Mouse (Mus musculus) brain, embryonic 18.5 days (tissue): ENCODE results near the gene Ube2i.

Experiments used
- DNase-seq: peaks from one replicate; pipeline ENCODE4 v3.0.0-alpha.2; 2012; ENCODE audit warnings: low read depth, low spot score

The Ube2i gene

GRCm38 (mm10) chr17:25274571-25275346 lies at the start of gene Ube2i:
Ube2i (minus strand) TSS chr17:25274622.
- no peak for DNase-seq

DNA sequence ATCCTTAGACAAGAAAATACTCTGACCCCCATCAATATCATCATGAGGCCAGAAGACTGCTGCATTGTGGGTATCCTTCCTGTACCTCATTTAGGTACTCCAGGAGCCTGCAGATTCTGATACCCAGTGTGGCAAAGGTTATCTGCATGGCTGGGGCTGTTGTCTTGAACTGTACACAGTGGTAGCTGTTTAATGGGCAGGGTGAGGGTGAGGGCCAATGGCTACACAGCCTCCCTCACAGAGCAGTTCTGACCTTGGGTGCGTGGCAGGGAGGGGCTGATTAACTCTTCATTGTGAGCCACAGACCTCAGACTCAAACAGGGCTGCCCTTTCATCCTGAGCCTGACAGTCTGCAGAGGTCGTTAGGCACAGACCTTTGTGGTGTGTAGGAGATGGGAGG lies 48.5 kb upstream of the Ube2i start:
- no peak for DNase-seq

- no peak for DNase-seq
Observed at GRCm38 (mm10) chr17:25320819-25321218, 46.4 kb upstream of the Ube2i start.

DNA sequence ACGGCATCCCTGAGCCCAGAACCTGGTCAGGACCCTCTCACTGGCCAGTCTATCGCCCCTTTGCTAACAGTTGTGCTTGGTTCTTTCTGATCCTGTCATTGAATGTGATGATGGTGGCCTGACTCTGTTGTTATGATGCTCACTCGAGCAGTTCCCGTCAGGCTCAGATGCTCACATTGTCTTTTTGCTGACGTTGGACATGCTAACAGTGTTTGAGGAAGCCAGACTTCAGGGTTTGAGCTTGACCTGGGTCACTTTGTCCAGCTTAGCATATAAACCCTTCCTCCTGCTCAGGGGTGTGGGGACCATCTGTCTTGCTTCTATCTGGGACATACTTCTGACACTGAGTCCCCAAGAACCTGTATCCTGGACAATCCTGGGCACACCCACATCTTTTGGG lies 43.9 kb upstream of the Ube2i start, which contains the start of gene Prss29:
Prss29 (plus strand) TSS at position 301 of the 400 bp plus-strand sequence.
- no peak for DNase-seq

- DNase-seq, result no peak
Observed at GRCm38 (mm10) chr17:25308346-25308745, 33.9 kb upstream of the Ube2i start, which contains the start of gene Prss28. Prss28 (plus strand) TSS chr17:25308646.

DNA sequence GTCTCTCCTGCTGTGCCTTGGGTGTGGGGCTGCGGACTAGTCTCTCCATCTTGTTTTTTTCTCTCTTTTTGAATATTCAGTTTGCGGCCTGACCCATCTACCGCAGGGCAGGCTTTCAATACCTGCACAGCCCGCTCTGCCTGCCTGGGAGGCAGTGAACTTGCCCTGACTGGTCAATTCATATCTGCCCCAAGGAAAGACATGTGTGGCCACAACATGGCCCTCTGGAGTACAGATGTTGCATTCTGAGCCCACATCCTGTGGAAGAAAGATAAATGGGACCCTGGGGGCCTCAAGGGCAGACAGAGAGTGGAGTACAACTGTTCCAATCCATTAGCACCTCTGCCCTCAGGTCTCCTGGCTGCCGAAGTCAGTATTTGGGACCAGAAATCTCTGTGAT lies 23.7 kb upstream of the Ube2i start, which contains the start of gene Prss34:
Prss34 (plus strand) TSS at position 301 of the 400 bp plus-strand sequence.
- DNase-seq, result no peak

DNA sequence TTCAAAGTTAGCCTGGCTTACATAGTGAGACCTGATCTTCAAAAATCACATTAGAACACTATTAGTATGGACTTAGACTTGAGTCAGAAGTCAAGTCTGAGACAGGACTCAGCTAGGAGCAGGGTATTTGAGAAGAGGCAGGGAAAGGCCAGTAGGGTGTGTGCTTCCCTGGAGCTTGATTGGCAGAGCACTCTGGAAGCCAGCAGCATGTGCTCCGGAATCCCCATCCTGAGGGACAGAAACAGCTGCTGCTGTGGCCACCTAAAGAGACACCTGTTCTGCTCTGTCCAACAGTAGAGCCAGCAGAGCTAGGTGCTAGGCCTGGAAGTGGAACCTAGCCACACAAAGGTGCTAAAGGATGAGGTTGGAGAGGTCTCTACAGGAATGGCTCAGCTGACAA lies 19.7 kb upstream of the Ube2i start:
- DNase-seq, result no peak

DNA sequence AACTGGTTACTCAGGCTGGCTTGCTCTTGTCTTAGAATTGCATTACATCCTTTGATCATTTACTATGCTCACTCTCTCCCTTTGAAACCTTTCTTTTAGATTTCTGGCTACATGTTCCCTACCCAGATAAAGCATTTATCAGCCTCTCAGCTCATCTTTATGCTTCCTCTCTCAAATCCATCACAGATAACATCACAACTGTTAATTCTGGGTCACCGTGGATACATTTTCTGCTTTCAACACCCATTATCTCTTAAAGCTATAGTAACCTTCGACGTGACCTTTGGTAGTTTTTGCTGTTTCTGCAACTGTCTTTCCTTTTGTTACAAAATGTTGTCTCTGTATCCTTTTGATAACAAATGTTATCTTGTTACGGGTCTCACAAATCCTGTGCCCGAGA lies 19.1 kb upstream of the Ube2i start:
- DNase-seq, result no peak

DNA sequence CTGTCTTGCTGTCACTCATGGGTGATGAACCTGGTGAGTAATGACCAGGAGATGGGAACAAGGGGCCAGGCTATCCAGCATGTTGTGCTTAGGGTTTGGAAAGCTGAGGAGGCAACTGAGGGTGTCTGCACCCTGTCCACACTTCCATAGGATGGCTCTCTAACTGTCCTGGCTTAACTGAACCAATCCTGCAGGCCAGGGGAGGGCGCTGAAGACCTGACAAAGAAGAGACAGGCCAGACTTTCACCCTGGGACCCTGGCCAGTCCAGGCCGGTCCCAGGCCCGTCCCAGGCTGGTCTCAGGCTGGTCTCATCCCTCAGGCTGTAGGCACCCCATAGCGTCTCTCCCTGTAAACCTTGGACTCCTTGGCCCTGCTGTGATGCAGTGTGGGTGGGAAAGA lies 16.0 kb upstream of the Ube2i start:
- DNase-seq, result no peak

DNA sequence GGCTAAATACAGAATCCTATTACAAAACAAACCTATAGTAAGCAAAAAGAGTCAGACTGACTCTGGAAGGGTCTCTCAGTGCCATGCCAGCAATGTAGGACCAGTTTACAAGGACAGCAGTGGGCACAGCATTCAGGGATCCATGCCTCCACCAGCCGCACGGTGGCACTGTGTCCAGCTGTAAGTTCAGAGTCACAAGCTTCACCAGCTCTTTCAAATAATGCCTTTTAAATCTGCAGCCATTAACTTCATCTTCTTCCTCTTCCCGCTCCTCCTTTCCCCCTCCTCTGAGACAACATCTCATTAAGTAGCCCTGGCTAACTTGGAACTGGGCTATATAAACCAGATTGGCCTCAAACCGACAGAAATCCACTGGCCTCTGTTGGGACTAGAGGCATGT lies 14.4 kb upstream of the Ube2i start:
- no peak for DNase-seq

DNA sequence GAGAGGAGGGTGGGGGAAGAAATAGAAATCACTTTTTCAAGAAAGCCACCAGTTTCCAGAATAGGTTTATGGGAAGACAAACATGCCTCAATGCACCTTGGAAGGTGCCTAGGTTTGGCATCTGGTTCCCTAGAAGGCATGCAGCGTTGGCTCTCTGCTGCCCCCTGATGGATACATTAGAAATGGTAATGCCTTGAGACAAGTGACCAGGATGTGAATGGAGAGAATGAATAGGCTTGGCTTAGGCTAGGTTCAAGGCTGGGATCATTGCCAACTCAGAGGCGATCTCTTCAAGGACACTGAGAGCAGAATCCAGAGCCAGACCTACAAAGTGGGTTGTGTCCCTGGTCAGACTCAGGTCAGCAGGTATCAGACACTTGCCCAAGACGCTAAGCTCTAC lies 10.6 kb upstream of the Ube2i start:
- no peak for DNase-seq

DNA sequence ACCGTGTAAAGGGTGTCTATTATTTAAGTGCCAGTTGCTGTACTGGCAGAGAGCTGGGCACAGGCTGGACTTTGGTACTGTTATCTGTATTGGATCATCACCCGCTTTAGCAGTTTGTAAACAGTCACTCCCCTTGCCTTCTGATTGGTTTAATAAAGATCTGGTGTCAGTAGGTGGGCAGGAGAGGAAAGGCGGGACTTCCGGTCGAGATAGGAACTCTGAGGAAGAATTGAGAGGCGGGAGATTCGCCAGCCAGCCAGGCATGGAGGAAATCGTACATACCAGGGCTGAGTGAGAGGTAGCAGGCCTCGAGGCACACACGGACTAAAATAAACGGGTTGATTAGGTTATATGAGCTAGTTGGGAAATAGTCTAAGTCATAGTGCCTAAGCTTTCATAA lies 7.7 kb upstream of the Ube2i start:
- no peak for DNase-seq

- DNase-seq, result no peak
Observed at GRCm38 (mm10) chr17:25275833-25276232, 1.4 kb upstream of the Ube2i start.

DNA sequence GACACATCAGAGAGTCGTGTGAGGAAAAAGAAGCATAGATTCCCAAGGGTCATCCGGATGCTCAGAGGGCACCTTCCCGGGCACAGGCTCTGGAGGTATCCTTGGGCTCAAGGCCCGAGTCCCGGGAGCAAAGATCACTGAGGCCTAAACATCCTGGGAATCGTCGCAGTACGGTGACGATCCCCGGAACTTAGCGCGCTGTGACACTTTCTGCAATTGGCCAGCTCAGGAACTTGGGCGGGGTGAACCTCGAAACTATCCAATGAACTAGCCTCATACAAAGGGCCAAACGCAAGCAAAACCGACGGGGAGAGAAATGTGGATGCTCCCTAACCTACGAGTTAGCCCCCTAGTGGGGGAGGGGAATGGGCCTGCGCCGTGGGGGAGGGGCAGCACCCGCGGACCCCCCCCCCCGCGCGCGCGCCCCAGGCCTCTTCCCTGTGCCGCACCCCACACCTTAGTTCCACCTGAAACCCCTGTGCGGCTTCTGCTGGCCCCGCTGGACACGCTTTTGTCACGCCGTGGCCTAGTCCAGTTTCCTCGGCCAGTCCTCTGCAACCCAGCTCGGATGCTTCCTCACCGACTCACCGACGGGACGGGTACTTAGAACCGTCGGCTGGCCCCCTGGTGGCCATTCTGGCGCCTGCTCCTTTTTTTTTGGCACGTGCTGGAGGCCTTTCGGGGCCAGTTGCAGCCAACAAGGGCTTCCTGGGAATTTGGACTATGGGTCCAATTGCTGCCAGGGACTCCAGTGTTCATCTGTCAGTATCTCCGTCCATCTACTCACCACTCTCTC lies 518 bp downstream of the Ube2i start:
- peak; percentile 97 for DNase-seq

- peak; percentile 87 for DNase-seq
Observed at GRCm38 (mm10) chr17:25272951-25273705, 1.3 kb downstream of the Ube2i start.

GRCm38 (mm10) chr17:25272326-25272725 lies 2.1 kb downstream of the Ube2i start:
- DNase-seq, result no peak

GRCm38 (mm10) chr17:25270795-25271335 lies 3.6 kb downstream of the Ube2i start:
- DNase-seq, result no peak

DNA sequence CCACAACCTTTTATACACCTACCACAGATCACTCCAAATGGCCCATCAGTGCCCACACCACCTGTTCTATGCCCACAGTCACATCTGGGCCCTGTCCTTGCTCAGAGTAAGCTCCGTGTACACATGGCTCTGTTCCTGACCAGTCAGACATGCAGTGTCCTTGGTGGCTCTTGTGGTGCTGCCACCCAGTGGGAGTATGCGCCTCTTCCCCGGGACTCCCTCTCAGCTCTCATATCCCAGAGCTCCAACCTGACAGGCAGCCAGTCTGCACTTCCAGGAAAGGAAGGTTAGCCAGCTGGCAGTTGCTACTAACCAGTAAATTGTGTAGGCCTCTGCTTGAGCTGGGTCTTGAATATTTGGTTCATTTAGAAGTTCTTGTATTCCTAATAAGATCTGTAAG lies 10.0 kb downstream of the Ube2i start:
- DNase-seq, result no peak

- DNase-seq, result no peak
Observed at GRCm38 (mm10) chr17:25257804-25258261, 16.6 kb downstream of the Ube2i start.

DNA sequence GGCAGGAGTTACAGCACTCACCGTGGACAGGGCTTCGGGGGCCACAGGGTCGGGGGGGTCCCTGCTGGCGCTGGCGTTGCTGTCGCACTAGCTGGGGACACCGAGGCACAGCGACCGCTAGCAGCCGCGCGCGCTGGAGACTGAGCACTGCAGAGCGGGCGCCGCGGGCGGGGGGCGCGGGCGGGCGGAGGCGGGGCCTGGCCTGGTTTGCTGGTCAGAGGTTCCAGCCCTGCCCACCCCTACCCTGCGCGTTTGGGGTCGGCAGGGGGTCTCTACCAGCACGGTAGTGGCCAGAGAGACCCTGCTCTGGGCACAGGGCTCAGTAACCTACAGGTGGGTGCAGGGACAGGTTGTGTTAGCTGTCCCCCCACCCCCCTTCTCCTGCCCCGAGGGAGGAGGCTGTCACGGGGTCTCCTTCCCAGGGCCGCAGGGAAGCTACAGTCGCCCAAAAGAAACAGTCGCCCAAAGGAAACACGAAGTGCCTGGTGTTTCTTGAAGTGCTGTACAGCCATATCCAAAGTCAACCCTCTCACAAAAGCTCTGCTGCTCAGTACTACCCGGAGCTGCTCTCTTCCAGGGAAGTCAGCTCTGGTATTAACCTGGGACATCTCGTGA lies 18.2 kb downstream of the Ube2i start, which contains the start of gene Baiap3:
Baiap3 (minus strand) TSS at position 225 of the 615 bp plus-strand sequence.
- DNase-seq, result no peak

GRCm38 (mm10) chr17:25255110-25255509 lies 19.3 kb downstream of the Ube2i start:
- no peak for DNase-seq
